Mouse (Mus musculus) frontal cortex, postnatal 36 days (tissue): ENCODE data around the gene Neurl1b.

Source experiments
- DNase-seq, 2 experiments: peaks; one replicate each; pipeline ENCODE4 v3.0.0; 2022; ENCODE audit warnings: low spot score in 2 of 2

The Neurl1b gene

DNA sequence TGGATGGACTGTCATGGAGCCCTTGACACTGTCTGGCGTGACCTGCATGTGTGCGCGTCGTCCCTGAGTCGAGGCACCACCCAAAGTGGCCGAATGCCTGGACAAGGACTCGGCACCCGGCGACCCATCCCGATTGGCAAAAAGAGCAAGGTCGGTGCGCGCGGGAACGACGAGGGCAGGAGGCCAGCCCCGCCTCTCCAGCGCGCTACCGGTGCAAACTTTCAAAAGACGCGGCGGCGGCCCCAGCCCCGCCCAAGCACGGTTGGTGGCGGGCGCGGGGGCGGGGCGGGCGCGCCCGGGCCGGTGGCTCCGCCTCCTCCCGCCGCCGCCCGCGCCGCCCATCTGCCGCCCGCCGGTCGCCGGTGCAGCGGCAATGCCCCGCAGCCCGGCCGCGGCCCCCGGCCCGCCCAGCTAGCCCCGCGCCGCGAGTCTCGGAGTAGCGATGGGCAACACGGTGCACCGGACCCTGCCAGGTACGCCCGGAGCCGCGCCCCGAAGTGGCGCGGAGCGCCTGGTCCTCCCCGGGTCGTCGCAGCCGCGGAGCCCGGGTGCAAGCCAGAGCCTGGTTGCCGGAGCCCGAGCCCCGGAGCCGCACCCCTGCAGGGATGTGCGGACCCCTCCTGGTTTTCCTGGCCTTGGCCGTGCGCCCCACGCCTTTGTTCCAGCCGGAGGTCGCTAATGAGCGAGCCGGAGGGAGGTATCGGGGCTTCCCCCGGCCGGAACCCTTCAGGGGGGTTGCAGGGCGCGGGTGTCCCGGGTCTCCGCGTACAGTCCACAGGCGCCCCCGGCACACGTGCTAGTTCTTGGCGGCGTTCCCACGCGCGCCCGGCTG is at the start of gene Neurl1b:
Neurl1b (plus strand) TSS at position 307 of the 832 bp plus-strand sequence.
- peak in 1 of 2 experiments; percentile 30 for DNase-seq

DNA sequence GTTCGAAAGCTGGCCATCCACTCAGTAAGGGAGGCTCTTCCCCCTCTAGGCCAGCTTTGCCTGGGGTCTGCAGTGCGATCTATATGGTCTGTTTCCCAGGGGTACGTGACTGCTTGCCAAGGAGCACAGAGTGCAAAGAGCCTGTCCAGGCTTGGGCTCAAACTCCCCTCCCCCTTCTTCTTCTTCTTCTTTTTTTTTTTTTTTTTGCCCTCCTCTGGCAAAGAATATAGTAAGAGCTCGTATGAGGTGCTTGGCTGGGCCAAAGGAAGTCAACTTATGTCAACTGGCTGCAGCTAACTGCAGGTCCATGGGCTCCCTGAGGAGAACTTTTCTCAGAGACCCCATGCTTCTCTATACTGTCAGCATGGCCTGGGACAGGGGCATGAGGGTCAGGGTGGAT is 47.8 kb upstream of the Neurl1b start:
- DNase-seq: no peak

DNA sequence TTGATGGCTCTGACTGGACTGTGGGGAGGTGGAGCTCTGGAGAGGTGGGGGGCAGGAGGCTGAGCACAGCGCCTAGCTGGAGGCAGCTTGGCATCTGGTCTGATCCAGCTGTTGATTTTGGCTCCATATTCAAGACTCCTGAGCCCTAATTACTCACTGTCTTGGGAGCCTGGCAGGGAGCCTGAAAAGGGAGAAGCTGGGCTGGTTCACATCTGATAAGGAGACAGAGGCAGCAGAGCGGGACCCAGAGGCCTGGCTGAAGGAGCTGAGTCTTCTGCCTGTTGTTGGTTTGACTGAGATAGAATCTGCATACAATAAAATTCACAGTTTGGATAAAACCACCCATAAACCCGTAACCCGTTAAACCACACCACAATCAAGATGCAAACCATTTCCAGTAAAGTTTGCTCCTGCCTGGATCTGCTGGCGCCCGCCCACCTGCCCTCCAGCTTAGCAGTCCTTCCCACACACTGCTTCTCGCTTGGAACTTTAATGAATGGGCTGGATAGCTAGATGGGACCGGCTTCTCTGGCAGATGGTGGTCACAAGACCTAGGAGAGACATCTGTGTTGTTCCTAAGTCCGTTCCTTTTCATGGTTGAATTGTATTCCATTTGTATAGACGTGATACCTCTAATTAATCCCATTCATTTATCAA is 46.2 kb upstream of the Neurl1b start:
- peak in 1 of 2 experiments; percentile 57 for DNase-seq

DNA sequence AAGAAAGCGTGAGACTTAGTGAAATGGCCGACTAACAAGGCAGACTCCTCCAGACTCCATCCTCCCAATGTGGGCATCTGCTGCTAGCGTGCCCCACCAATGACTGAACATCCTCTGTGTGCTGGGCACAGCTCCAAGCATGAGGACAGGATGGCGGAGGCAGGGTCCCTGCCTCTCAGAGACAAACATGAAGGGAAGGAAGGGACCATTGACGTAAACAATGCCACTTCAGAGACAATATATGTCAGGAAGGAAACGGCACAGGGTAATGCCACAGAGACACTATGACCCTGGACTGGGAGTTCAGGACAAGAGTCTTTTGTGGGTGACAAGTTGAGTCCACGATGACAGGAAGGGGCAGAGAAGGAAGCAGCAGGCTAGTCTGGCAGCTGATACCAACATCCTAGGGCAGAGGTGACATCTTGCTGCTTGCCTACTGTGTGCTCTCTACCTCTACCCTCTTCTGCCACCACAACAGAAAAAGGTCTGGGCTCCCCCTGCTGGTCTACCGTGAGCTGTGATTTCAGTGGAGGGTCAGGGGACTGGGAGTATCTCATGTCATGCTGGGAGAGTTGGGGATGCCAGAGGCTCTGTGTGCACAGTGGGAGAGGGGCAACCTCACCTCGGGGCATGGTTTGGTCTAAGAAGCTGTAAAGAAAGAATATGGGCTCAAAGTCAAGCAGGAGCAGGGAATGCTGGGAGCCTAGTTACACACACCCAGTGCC is 43.9 kb upstream of the Neurl1b start:
- DNase-seq: peak; percentile 53

DNA sequence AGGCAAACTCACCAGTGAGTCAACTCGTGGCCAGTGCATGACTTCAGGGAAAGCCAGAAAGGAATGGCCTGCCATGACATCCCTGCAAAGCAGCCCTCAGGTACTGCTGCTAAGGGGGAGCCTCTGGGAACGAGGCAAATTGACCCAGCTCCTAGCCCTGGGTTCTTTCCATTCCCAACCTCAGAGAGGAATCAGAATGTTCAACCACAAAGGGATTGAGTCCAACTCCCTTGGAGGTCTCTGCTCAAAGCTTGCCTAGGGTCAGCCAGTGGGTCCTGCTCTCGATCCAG is 43.4 kb upstream of the Neurl1b start:
- no peak for DNase-seq

DNA sequence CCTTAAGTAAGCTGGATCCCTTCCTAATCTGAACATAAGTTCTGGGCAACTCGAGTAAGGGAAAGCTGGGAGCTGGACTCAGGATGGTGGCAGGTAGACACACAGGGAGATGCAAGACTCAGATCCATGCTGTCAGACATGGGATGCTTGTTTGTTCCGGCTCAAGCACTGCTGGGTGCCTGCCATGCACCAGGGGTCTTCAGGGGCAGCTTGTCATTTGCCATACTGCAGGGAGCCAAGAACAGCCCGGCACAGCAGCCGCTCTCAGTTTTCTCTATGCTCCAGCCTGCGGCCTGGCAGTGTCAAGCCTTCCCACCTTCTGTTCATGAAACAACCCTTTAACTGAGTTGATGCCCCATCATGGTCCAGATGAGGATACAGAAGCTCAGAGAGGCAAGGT is 41.4 kb upstream of the Neurl1b start:
- DNase-seq: no peak

DNA sequence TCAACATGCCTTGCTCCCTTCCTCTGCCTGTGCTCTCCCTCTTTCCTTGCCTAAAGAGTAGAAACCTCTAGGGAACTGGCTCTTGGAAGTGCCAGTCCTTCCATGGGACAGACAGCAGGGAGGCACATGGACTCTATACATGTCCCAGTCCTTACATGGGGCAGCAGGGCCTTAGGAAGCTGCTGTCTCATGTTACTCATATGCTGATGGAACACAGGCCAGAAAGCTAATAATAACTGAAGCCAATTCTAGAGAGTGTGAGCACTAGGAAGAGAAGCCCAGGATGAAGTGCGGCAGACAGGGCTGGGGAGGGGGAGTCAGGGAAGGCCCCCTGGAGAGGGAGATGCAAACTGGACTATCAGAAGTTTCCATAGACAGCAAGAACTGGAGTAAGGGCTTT is 38.2 kb upstream of the Neurl1b start:
- no peak for DNase-seq

DNA sequence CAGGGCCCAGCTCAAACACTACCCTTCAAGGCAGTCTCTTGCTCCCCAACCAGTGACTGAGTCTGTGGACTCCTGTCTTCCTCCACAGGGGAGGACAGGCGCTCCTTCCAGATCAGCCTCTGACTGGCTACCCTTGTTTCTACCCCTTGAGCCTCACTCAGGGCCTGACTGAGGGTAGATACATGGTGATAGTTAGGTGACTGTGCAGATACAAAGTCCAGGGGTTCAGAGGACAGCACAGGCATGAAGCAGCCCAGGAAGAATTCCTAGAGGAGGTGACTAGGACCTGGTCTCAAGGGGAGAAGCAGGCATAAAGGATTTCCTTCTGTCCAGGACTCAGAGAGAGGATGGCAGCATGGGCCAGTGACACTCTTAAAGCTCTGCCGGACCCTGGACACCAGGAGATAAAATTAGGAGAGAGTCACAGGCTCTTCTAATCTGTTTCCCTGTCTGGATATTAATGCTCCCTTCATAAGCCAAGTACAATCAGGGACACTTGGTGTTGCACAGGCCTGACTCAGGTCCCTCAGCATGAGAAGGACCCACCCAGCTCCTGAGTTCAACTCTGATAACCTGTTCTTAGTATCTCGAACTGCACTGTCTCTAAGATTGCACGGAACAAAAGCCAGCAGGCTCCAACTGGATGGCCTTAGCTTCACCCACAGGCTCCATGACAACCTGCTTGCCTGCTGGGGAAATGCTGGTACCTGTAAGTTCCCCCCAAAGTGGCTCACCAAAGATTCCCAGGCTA is 37.5 kb upstream of the Neurl1b start:
- DNase-seq: no peak

DNA sequence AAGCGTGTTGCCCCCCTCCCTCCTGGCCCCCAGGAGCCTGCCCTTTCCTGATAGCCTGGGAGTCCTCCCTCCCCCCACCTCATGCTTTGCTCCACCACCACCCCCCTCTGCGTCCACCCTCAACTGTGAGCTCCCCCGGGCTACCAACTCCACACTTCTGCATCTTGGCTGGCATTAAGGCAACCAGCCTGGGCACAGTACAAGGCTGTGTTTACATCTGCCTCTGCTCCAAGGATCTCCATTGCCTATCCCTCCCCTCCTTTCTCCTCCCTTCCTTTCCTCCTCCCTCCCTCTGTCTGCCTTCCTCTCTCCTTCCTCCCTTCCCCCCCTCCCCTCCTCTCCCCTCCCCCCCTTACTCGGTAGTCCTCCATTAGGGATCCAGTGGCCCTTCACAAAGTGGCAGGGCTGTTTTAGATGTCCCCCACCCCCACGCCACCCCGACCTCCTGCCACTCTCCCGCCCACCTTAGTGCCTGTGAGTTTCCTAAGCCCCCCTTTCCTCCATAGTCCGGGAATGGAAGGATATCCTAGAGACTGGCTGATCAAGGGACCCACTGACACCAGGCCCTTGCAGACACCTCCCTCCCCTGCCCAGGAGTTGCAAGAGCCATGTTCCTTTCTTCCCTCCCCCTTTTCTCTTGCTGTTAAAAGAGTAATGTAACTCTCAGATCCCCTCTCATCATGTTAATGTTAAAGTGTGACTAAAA is 34.2 kb upstream of the Neurl1b start:
- DNase-seq: no peak

DNA sequence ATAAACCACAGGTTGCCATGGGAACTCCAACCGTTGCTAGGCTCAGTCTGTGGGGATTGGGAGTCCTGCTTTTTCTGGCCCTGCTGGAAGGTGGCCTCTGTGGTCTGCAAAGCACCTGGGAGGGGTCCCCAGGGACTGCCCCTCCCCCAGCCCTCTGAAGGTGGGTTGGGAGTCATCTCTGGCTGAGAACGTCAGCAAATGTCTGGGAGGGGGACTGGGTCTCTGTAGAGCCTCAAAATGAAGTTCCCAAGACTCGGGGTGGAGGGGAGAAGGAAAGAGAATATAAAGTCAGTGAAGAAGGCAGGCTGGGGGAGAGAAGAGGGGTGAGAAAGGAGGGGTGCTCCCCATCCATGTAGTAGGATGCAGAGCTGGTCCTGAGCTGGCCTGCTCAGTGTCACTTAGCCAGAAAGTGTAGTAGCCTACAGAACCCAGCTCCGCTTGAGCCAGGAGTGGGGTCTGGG is 33.6 kb upstream of the Neurl1b start:
- peak; percentile 62 to 77 for DNase-seq

DNA sequence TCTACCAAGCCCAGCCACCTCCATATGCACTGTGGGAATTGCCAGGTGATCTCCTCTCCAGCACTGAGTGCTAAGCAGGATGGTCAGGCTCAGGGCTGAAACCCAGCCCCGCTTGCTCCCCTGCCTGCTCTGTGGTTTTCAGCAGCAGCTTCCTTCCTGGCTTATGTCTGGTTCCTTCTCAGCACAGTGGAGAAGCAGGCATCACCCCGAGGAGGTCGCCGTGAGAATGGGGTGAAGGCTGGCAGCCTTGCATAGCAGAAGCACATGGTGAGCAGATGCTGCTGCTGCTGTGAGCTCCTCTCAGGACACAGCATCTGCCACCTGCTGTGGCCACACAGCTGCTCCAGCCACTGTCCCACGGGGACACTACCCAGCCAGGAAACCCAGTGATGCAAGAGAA is 33.0 kb upstream of the Neurl1b start:
- no peak for DNase-seq

DNA sequence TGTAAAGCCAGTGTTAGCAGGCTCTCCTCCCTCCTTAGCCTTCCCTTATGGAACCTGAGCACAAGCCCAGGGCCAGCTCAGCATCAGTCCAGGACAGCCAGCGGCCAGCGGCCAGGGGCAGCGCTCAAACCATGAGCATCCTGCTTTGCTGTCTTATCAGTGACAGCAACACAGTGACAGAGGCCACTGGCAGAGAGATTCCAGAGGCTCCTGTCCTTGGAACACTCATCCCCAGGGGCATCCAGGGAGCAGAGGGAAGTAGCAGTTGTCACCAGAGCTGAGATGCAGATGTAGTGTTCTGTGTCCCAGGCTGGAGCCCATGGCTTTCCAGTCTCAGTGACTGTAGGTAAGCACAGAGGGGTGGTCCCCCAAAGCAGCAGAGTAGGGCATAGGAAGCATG is 32.5 kb upstream of the Neurl1b start:
- no peak for DNase-seq

DNA sequence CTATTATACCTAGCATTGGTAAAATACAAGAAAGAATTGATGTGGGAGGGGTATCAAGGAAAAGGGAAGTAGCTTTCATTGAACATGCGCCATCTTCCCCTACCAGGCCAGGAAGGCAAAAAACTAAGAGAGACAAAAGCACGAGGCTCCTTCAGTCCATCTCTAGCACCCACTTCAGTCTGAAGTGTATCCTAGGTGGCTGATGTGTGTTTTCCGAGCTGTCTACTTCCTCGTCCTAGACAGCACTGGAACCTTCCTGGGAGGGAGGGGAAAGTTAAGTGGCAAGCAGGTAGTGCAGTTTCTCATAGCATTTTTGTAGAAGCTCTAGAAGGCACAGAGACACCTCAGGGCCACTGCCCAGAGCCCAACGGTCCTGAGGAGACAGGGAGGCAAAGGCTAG is 31.9 kb upstream of the Neurl1b start:
- DNase-seq: no peak

DNA sequence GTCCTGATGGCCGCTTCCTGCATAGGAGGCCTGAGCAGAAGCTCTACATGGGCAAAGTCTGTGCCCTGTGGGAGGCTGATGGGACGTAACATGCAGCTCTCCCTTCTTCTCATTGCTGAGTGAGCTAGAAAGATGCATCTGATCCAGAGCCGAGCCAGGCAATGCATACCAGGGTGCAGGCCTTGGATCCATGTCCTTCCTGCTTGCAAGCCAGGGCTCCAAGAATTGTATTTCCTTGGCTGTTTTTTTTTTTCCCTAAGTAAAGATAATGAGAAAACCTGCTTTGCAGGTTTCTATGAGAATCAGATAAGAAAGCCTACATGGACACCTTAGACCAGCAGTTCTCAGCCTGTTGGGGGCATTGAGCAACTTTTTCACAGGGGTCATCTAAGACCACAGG is 30.5 kb upstream of the Neurl1b start:
- no peak for DNase-seq

DNA sequence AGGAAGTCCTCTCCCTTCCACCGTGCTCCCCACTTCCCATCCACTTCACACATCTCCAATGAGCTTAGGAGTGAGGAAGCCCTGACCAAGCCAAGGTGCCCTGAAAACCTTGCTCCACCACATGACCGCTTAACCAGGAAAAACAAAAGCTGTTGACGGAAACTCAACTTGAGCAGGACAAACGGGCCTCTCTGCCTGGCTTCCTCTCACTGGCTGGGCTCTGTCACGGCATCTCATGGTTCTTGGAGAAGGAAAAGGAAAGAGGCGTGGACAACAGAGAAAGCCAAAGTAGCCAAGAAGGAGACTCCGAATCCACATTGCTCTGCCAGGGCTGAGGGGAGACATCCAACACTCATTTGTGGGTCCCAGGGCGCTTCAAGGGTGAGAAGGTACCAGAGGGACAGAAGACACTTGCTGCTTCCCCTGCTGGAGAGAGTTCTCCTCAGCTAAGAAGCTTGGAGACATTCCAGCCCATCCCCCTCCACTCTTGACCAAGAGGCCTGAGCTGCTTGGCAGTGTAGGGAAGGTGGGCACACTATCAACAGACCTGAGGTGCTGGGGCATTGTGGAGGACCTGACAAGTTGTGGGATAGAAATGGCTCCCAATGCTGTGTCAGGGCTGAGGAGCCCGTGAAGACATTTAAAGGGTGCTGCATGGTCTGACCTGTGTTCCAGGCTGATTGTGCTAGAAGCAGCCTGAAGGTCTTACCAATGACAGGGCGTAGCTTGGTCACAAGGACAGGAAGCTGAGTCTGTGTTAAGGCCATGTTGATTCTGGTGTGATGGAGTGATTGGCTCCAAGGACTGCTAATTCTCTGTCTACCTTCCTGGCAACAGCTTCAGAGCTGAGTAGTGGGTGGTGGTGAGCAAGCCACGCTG is 29.1 kb upstream of the Neurl1b start:
- DNase-seq: no peak

DNA sequence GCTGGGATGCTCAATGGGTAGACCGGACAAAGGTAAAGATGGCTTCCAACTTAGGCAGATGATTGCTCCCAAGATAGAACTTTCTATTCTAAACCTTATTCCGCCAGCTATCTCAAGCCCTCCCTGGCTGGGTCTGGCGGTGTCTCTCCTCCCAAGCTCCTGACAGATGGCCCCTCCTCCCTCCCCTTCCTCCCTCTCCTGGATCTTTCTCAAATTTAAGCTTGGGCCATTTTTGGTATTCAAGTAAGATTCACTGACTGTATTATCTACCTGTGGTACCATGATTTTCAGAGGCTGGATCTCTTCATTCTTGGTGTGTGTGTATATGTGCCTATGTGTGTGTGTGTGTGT is 28.5 kb upstream of the Neurl1b start:
- no peak for DNase-seq

DNA sequence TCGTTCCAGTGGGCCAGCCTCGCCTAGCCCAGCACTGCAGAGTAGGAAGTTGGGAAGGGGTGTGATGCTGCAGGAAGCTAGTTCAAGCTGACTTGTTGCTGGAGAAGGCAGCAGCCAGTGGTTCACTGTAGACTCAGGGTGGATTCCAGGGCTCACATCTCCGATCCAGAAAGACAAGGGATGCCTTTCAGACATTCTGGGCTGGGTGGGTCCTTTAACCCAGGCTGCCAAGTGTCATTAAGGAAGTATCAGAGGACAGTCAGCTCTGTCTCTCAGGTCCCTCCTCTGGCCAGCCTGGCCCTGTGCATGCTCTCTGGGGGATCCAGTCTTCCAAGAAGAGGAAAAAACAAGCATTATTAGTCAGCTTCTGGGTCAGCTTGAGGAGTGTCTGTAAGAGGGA is 26.5 kb upstream of the Neurl1b start:
- DNase-seq: no peak

DNA sequence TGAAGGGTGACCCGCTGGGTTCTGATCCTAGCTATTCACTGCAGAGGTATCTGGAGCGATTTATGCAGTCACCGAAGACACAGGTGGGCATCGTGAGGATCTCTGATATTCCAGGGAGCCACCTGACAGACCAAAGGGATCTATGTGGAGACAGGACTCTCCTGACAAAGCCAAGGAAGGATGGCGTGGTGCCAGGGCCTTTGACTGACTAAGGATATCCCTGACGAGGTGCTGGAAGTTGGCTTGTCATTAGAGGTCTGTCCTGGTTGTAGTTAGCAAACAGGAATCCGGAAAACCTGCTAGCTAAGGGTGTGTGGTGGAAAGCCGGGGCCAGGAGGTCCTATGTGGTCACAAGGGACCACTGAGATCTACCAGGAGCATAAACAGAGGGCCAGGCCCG is 25.4 kb upstream of the Neurl1b start:
- DNase-seq: no peak

DNA sequence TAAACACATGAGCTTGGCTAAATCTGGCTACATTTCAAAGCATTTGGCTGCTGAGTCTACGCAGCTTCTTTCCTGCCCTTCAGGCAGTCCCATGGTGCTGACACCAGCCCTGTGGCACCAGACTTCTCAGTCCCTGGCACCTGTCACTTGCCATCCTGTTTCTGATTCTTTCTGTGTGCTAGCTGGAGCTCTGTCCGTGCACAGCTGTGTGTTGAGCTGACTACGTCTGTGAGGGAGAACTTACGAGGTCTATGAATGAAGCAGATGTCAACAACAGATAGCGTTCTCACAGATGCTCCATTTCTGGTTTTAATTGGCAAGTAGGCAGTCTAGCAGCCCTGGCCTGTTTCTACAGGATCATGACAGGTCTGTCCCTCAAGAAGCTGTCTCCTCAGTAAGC is 24.0 kb upstream of the Neurl1b start:
- no peak for DNase-seq

DNA sequence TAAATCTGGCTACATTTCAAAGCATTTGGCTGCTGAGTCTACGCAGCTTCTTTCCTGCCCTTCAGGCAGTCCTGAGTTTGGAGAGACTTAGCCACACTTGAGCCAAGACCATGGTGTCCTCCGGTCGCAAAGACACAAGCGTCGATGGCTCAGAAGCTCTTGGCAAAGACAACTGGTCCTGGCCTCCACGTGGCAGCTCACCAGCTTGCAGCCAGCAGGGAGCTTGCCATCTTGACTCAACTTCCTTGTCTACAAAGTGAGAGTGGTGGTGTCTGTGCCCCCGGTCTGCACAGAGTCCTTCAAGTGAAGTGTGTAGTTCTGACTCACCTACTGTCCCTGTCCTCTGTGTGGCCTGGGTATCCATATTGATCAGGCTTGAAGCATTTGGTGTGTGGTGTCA is 22.3 kb upstream of the Neurl1b start:
- no peak for DNase-seq

DNA sequence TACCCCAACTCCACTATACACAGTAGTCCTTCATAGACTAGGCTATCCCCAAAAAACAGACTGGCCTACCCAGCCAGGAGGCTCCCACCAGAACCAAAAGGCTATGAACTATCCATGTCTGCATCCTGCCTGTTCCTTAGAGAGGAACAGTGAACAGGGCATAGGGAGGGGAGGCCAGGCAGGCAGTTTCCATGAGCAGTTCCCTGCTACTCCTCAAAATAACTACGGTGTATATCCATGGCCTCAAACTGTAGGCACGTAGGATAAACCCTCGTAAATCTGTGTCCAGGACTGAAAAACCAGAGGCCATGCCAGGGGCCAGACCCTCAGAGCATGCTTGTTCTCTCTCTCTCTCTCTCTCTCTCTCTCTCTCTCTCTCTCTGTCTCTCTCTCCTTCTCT is 17.9 kb upstream of the Neurl1b start:
- peak in 1 of 2 experiments; percentile 30 for DNase-seq
